Mouse (Mus musculus) kidney, adult 2 months (tissue): ENCODE measurements around the gene Ccser1.

Experiments used
- CTCF ChIP-seq: fragments of 200-500 bp; conservative IDR thresholded peaks from 2 replicates; pipeline ENCODE4 v1.5.1; 2011; ENCODE audit warnings: low read depth, mild to moderate bottlenecking, control low read depth, low read length, moderate library complexity, mixed read lengths; ENCODE audit not compliant: insufficient read depth, insufficient read length
- POLR2A ChIP-seq: fragments of 200-500 bp; IDR thresholded peaks from one replicate; pipeline ENCODE4 v1.6.1; 2011; ENCODE audit warnings: low read depth, low read length, control low read depth

DNA sequence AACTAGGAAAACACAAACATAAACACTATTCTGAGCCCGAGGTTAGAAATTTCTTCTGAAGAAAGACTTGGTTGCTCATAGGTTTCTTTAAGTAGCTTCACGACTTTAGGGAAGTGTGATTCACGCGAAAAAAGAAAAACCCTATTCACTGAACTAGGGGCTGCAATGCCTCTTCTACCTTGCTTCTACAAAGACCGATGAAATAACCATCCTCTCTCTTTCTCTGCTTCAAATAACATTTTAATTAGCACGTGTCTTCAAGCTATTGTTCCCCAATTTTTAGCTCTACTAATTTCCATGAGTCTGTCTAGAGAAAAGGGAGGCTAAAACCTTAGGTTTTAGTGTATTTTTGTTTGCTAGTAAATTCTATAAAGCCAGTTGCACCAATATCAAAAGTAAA is 25.5 kb upstream of the Ccser1 start:
- TF ChIP-seq CTCF (no peak), POLR2A (no peak)
